Mouse (Mus musculus) small intestine, adult 10 weeks (tissue): ENCODE data around the gene Tm4sf19. TPM values are rescaled to one million over a fixed set of nuclear protein-coding genes. Genes with fewer than 3 reads are reported as not detected.

Experiments
- polyA plus RNA-seq: library from polyadenylated mRNA; stranded (reverse); fragments of 350-450 nt; fragmentation: Illumina TruSeq; extraction: RNeasy Lipid Tissue Mini Kit (QIAGEN cat#74804); gene quantifications from one replicate; pipeline ENCODE4 v1.2.3, GENCODE M21; 2014; ENCODE audit warnings: low replicate concordance

Tm4sf19 gene
- polyA plus RNA-seq: not detected

GRCm38 (mm10) chr16:32400267-32400666 is at the start of gene Tm4sf19:
Gene Tm4sf19 (plus strand): TSS chr16:32400506.

GRCm38 (mm10) chr16:32419517-32420483 is 19.5 kb downstream of the Tm4sf19 start, which contains the start of gene Tctex1d2:
Gene Tctex1d2 (plus strand): TSS chr16:32419702.

GRCm38 (mm10) chr16:32430474-32431046 is 30.3 kb downstream of the Tm4sf19 start, which contains the start of gene Pcyt1a:
Gene Pcyt1a (plus strand): TSS chr16:32430921.

Other genes starting within 250 kb of the Tm4sf19 start
- 0.89 TPM for gene Nrros, start 234.9 kb upstream of the Tm4sf19 start, polyA plus RNA-seq
- gene Bex6, start 220.7 kb upstream of the Tm4sf19 start, polyA plus RNA-seq: not detected
- gene Fbxo45, start 153.3 kb upstream of the Tm4sf19 start, polyA plus RNA-seq: 21.9 TPM
- gene Wdr53, start 153.3 kb upstream of the Tm4sf19 start, polyA plus RNA-seq: 2.0 TPM
- not detected for gene Smco1, start 129.0 kb upstream of the Tm4sf19 start, polyA plus RNA-seq
- 31.9 TPM for gene Rnf168, start 123.0 kb upstream of the Tm4sf19 start, polyA plus RNA-seq
- 23.9 TPM for gene Ubxn7, start 68.2 kb upstream of the Tm4sf19 start, polyA plus RNA-seq
- gene Tctex1d2, start 19.2 kb downstream of the Tm4sf19 start, polyA plus RNA-seq: 23.1 TPM
- gene Pcyt1a, start 30.4 kb downstream of the Tm4sf19 start, polyA plus RNA-seq: 134 TPM
- 9.4 TPM for gene Slc51a, start 87.4 kb downstream of the Tm4sf19 start, polyA plus RNA-seq
- gene Zdhhc19, start 95.8 kb downstream of the Tm4sf19 start, polyA plus RNA-seq: not detected
- 330 TPM for gene Tfrc, start 208.4 kb downstream of the Tm4sf19 start, polyA plus RNA-seq
- 0.37 TPM for gene Tnk2, start 243.4 kb downstream of the Tm4sf19 start, polyA plus RNA-seq